Mouse (Mus musculus): ENCODE measurements around the gene Pigc. TPM values are rescaled to one million over a fixed set of nuclear protein-coding genes. Genes with fewer than 3 reads are reported as not detected.
A peak's percentile ranks its signal among the peaks of the same experiment; 100 is the strongest.

Gene Pigc
- polyA plus RNA-seq, 1 experiment = 21.7 TPM

DNA sequence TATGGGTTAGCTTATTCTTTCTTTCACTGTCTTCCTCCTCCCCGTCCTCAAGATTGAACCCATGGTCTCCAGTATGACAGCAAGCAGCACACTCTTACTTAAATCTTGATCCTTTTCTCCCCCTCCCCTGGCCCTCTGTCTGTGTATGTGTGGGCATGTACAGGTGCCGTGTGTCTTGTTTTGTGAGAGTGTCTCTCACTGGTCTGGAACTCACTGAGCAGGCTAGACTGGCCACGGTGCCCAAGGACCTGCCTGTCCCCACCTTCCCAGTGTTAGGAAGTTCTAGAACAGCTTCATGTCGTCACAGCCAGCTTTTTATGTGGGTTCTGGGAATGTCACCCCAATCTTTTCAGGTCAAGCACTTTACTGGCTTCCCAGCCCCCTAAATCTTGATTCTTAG lies 36.7 kb upstream of the Pigc start:
- TF ChIP-seq CTCF (IDR thresholded peaks at IDR 0.05; ENCODE audit: insufficient read depth, low read length) = no peak
- TF ChIP-seq POLR2A (IDR thresholded peaks at IDR 0.05; ENCODE audit: borderline replicate concordance, extremely low read depth, low read depth, low read length) = no peak
- Histone ChIP-seq H3K4me3 (replicated peaks; ENCODE audit: extremely low read depth, low read depth, low read length) (no peak overlapping the region), H3K4me1 (ENCODE audit: control insufficient read depth, insufficient read depth, low read length) (no peaks in the 10 kb centered on the region)
- 78% methylated on average over 4 of the region's 4 CpGs for WGBS
- no peak for DNase-seq

DNA sequence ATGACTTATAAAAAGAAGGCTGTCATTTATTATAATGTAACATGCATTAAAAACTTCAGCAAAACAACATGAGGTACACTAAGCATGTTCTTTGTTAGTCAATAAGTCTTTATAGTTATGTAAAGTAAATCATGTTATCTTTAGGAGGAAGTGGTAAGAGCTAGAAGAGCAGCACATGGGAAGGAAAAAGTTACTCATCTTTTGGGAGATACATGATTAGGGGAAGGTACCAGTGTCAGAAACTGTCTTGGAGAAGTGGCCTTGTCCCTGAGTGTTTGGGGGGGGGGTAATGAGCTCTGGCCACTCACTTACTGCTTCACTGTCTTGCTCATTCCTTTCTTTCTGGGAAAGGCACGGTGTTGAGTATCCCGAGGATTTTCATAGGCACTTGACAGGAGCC lies 26.9 kb upstream of the Pigc start:
- 78% methylated on average over 2 of the region's 2 CpGs for WGBS
- TF ChIP-seq CTCF (IDR thresholded peaks at IDR 0.05; ENCODE audit: insufficient read depth, low read length) = no peak
- no peak for TF ChIP-seq POLR2A (IDR thresholded peaks at IDR 0.05; ENCODE audit: borderline replicate concordance, extremely low read depth, low read depth, low read length)
- Histone ChIP-seq H3K4me3 (replicated peaks; ENCODE audit: extremely low read depth, low read depth, low read length) (no peak overlapping the region), H3K4me1 (ENCODE audit: control insufficient read depth, insufficient read depth, low read length) (no peaks in the 10 kb centered on the region)
- no peak for DNase-seq

DNA sequence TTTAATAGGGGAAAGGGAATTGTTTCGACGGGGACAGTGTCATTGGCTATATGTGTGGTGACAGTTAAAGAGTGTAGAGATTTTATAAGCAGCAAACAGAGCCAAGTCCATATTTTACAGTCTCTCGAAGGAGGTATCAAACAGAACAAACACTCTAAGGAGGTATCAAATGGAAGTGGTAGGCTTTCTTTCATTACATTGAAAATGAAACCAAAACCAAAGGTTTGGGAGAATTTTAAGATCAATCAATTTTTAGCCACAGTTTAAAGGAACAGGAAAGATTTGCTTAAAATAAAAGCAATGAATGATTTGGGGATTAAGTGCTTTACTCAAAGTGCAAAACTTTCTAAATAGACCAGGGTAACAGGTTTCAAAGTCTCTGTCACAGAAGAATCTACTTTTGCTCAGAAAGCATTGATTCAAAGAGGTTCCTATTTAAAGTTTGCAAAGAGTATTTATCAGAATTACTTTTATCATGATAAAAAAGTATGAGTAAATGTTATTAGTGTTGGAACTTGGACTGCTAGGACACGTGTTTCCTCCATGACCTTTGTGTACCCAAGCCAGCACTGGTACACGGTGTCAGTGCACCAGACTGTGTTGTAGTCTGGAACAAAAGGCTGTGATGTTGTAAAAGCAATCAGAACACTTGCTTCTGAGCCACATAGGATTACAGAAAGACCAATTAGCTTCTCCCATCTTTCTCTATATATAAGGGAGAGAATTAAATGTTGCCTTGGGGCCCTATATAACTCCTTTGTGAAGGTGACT lies 17.8 kb upstream of the Pigc start:
- no peak overlapping the region for H3K4me3 ChIP-seq (replicated peaks; ENCODE audit: extremely low read depth, low read depth, low read length)
- TF ChIP-seq POLR2A (IDR thresholded peaks at IDR 0.05; ENCODE audit: borderline replicate concordance, extremely low read depth, low read depth, low read length) (no peak), CTCF (IDR thresholded peaks at IDR 0.05; ENCODE audit: insufficient read depth, low read length) (no peak)
- no peaks in the 10 kb centered on the region for H3K4me1 ChIP-seq (ENCODE audit: control insufficient read depth, insufficient read depth, low read length)
- no peak for DNase-seq
- 62% methylated on average over 5 of the region's 5 CpGs for WGBS

DNA sequence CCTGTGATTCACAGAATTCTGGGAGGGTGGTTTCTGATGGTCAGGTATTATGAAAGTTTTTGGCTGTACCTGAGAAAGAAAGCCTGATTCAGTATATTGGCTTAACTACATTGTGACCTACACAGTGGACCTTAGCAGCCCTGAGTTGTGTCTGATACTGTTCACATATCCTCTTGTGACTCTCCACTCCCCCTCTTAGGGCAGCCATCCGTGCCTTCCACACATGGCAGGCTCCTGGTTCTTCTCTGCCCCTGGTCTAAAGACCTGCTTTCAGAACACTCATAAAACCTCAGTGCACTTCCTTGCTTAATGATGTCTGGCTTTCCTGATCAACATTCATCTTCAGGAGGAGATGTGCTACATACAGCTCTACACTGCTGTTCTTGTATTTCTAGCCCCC lies 16.4 kb upstream of the Pigc start:
- no peak for DNase-seq
- H3K4me1 ChIP-seq (ENCODE audit: control insufficient read depth, insufficient read depth, low read length) = no peaks in the 10 kb centered on the region
- TF ChIP-seq POLR2A (IDR thresholded peaks at IDR 0.05; ENCODE audit: borderline replicate concordance, extremely low read depth, low read depth, low read length) (no peak), CTCF (IDR thresholded peaks at IDR 0.05; ENCODE audit: insufficient read depth, low read length) (no peak)
- WGBS = 47% methylated on average over 1 of the region's 1 CpGs
- no peak overlapping the region for H3K4me3 ChIP-seq (replicated peaks; ENCODE audit: extremely low read depth, low read depth, low read length)

DNA sequence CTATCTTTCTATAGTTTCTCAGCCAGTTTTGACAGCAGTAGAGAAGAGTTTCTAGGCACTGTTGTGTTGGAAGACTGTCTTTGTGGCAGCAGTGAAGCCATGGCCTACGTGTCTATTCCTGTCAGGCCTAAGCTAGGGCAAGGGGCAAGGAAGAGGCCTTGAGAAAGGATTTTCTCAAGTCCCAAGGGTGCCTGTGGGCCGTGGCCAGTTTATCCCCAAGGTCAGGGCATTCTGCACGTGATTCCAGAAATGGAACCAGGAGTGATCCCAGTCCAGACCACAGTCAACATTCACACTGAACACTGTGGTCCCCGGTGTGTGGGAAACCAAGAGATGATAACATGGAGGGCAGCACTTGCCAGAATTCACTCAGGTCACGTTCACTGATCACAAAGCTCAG lies 13.1 kb upstream of the Pigc start:
- no peak overlapping the region for H3K4me3 ChIP-seq (replicated peaks; ENCODE audit: extremely low read depth, low read depth, low read length)
- H3K4me1 ChIP-seq (ENCODE audit: control insufficient read depth, insufficient read depth, low read length) = no peaks in the 10 kb centered on the region
- WGBS = 60% methylated on average over 5 of the region's 5 CpGs
- TF ChIP-seq POLR2A (IDR thresholded peaks at IDR 0.05; ENCODE audit: borderline replicate concordance, extremely low read depth, low read depth, low read length) = no peak
- no peak for TF ChIP-seq CTCF (IDR thresholded peaks at IDR 0.05; ENCODE audit: insufficient read depth, low read length)
- DNase-seq = no peak

DNA sequence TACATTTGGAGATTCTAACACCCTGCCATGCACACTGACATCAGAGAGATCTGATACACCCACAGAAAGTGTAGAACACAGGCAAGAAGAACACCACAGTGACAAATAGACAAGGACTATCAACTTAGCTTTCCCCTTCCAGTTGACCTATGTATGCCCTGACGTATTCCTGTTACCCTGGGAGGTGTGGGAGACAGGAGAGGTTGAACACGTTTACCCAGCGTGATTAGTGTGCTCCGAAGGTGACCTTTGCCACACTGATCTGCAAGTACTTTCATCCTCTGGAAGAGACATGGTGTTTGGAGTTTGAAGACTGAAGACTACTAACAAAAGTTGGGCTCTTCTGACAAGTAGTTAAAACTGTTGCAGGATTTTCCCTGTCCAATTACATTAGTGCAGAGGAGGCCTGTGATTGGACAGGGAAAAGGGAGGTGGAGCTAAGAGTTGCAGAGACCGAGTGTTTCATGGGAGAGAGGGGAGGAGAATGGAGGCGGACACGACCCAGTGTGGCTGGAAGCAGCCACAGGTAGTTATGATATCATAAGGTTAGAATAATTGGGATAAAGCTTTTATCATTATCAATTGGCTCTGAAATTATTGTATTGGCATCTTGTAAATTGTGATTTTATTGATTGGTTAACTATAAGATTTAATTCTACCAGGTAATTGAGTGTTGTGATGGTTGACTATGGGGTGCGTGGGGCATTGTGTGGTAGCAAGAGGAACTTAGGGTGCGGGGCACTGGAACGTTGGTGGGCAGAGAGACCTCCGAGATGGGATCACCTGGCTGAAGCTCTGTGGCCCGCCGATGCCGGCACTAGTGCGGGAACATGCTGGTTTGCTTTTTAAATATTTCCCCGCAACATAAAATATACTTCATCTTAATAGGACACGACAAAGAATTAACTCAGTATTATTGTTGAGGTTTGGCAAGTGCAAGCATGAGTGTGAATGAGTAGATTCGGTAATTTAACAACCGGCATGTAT lies 10.7 kb upstream of the Pigc start:
- no peak for DNase-seq
- WGBS = 74% methylated on average over 19 of the region's 19 CpGs
- H3K4me1 ChIP-seq (ENCODE audit: control insufficient read depth, insufficient read depth, low read length) = no peaks in the 10 kb centered on the region
- no peak overlapping the region for H3K4me3 ChIP-seq (replicated peaks; ENCODE audit: extremely low read depth, low read depth, low read length)
- no peak for TF ChIP-seq CTCF (IDR thresholded peaks at IDR 0.05; ENCODE audit: insufficient read depth, low read length)
- no peak for TF ChIP-seq POLR2A (IDR thresholded peaks at IDR 0.05; ENCODE audit: borderline replicate concordance, extremely low read depth, low read depth, low read length)

DNA sequence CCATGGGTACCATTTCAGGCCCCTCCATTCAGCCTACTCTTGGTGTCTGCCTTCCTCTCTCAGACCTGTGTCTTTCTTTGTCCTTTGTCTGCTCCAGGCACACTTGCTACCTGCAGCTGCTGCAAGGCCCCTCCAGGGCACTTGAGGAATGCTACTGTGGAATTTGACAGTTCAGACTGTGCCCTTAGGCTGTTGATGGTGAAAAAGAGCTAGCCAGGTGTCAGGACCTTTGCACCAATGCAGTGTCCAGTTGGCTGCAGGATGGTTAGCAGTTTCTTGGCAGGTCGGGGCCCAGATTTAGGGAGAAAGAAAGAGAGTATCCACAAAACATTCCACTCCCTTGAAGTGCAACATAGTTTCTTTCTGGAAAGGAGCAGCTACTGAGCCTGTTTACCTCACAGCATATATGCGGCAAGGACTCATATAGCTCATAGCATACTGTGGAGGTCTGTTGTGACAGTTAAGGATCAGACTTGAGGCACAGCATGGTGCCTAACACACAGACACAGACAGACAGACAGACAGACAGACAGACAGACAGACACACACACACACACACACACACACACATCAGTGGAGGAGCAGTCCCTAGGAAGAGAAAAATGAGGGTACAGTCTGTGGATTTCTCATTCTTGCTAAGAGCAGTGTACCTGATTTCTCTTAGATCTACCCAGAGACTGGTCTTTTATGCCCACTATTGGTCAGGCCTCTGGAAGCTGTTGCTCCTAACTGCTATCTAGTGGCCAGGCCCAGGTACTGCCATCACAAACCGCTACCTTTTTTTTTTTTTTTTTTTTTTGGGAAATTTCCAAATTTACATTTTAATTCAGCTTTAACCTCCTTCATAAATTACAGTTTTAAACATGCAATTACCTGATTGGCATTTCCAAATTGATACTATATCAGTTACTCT lies 6.3 kb upstream of the Pigc start:
- peak; percentile 49 for TF ChIP-seq CTCF (IDR thresholded peaks at IDR 0.05; ENCODE audit: insufficient read depth, low read length)
- TF ChIP-seq POLR2A (IDR thresholded peaks at IDR 0.05; ENCODE audit: borderline replicate concordance, extremely low read depth, low read depth, low read length) = no peak
- Histone ChIP-seq H3K4me1 (ENCODE audit: control insufficient read depth, insufficient read depth, low read length) (no peaks in the 10 kb centered on the region), H3K4me3 (replicated peaks; ENCODE audit: extremely low read depth, low read depth, low read length) (no peak overlapping the region)
- no peak for DNase-seq
- WGBS = 42% methylated on average over 3 of the region's 3 CpGs

DNA sequence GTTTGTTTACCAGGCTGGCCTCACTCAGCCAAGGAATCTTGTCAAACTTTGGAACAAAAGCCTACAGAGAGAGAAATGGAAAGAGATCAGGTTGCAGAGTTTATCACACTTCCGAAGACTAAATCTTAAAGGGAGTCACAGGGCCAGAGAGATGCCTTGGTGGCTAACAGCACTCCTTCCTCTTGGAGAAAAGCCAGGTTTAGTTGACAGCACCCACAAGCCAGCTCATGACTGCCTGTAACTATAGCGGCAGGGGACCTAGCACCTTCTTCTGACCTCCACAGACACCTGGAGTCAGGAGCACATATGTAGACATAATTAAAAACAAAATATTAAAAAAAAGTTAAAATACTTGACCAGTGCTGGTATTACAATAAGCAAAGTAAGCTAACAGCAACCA lies 1.1 kb upstream of the Pigc start:
- no peak for TF ChIP-seq CTCF (IDR thresholded peaks at IDR 0.05; ENCODE audit: insufficient read depth, low read length)
- no peak for TF ChIP-seq POLR2A (IDR thresholded peaks at IDR 0.05; ENCODE audit: borderline replicate concordance, extremely low read depth, low read depth, low read length)
- Histone ChIP-seq H3K4me3 (replicated peaks; ENCODE audit: extremely low read depth, low read depth, low read length) (no peak overlapping the region), H3K4me1 (ENCODE audit: control insufficient read depth, insufficient read depth, low read length) (peaks cover 4% of the 10 kb centered on the region)
- DNase-seq = no peak
- WGBS = 51% methylated on average over 2 of the region's 2 CpGs

DNA sequence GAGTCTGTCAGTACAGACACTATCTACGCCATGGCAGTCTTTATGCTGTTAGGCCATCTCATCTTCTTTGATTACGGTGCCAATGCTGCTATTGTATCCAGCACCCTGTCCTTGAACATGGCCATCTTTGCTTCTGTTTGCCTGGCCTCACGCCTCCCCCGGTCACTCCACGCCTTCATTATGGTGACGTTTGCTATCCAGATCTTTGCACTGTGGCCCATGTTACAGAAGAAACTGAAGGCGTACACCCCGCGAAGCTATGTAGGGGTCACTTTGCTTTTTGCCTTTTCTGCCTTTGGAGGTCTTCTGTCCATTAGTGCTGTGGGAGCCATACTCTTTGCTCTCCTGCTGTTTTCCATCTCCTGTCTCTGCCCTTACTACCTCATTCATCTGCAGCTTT lies 1.9 kb downstream of the Pigc start:
- no peak for TF ChIP-seq CTCF (IDR thresholded peaks at IDR 0.05; ENCODE audit: insufficient read depth, low read length)
- no peak for TF ChIP-seq POLR2A (IDR thresholded peaks at IDR 0.05; ENCODE audit: borderline replicate concordance, extremely low read depth, low read depth, low read length)
- no peak overlapping the region for H3K4me3 ChIP-seq (replicated peaks; ENCODE audit: extremely low read depth, low read depth, low read length)
- 95% methylated on average over 9 of the region's 9 CpGs for WGBS

More for the DNA sequence above, 1.9 kb downstream of the Pigc start:
- DNase-seq = no peak
- H3K4me1 ChIP-seq (ENCODE audit: control insufficient read depth, insufficient read depth, low read length) = peaks cover 4% of the 10 kb centered on the region

Measured in lung, adult 2 months (tissue).